ENCODE assay signal across 8 mouse cellular contexts in the genomic region with DNA sequence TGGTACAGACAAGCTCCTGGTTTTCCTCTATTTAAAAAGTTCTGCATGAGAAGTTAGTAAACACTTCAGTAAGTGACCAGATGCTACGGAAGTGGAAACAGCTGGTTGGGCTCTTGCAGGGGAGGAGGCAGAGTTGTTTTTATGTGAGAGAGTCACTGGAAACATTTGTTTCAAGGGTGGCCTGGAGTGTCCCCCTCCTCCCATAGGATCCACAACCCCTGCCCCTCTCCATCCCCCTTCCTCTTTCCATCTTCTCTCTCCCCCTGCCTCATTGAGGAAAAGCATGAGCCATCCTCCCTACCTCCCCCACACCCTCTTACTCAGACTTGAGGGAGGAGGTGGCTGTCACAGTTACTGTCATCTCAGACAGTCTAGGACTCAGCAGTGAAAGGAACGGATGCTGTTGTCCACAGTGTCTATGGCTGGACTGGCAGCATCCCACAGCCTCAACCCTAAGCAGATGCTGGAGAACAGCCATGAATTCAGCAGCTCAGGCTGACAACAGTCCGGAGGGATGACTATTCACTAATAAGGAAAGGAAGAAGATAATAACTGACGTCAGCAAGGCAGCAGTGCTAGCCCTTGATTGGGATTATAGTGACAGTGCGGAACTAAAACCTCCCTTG.
DNase-seq lines count a peak whose midpoint lies in the region; ATAC-seq and TF ChIP-seq lines count a peak whose summit lies in the region.

No protein-coding gene starts in this region.

- TF ChIP-seq CTCF in lung, postnatal 0 days (IDR thresholded peaks at IDR 0.05) = no peak
- no peak for TF ChIP-seq CTCF in left cerebral cortex, adult 2 months (IDR thresholded peaks at IDR 0.05)

- peak overlapping the region; percentile 67 for H3K27ac ChIP-seq in intestine, embryonic 15.5 days
- peak overlapping the region; percentile 39 for H3K27ac ChIP-seq in lung, postnatal 0 days (ENCODE audit: low read length)
- no peak overlapping the region for H3K27ac ChIP-seq in left cerebral cortex, adult 2 months

- no peak overlapping the region for H3K4me2 ChIP-seq in intestine, embryonic 15.5 days (replicated peaks)
- no peak overlapping the region for H3K4me2 ChIP-seq in lung, postnatal 0 days (replicated peaks; ENCODE audit: low read depth, low read length)

- intact Hi-C loops in left cerebral cortex, adult 2 months (cut with DNase I) = no loop called here

- H3K9me3 ChIP-seq in intestine, embryonic 15.5 days = no peaks in the 10 kb centered on the region
- H3K9me3 ChIP-seq in lung, postnatal 0 days (ENCODE audit: low read length) = no peaks in the 10 kb centered on the region

- no peaks in the 10 kb centered on the region for H3K27me3 ChIP-seq in intestine, embryonic 15.5 days (replicated peaks)
- no peaks in the 10 kb centered on the region for H3K27me3 ChIP-seq in lung, postnatal 0 days (replicated peaks; ENCODE audit: insufficient read depth, low read length)

- peak; percentile 54 for TF ChIP-seq EP300 in lung, postnatal 0 days (IDR thresholded peaks at IDR 0.05)

- no peaks in the 10 kb centered on the region; the same call in 1 of the 2 replicates for H3K4me1 ChIP-seq in intestine, embryonic 15.5 days (replicated peaks)
- peaks cover 8% of the 10 kb centered on the region; the same call in 1 of the 2 replicates for H3K4me1 ChIP-seq in lung, postnatal 0 days (ENCODE audit: insufficient read depth, low read depth, low read length)

- no peaks in the 10 kb centered on the region for H3K36me3 ChIP-seq in intestine, embryonic 15.5 days
- no peaks in the 10 kb centered on the region for H3K36me3 ChIP-seq in lung, postnatal 0 days (ENCODE audit: insufficient read depth, low read length)

- 31% methylated on average over 5 of the region's 5 CpGs for WGBS in intestine, embryonic 15.5 days
- WGBS in lung, postnatal 0 days = 26% methylated on average over 5 of the region's 5 CpGs

- no peak overlapping the region for H3K4me3 ChIP-seq in intestine, embryonic 15.5 days (replicated peaks)
- H3K4me3 ChIP-seq in lung, postnatal 0 days (ENCODE audit: low read depth, low read length) = no peak overlapping the region
- H3K4me3 ChIP-seq in left cerebral cortex, adult 2 months = no peak overlapping the region

- DNase-seq in ovary, postnatal 10 days (ENCODE audit: low spot score) = peak; percentile 33
- no peak for DNase-seq in ovary, postnatal 36 days (ENCODE audit: low spot score)
- peak; percentile 51 for DNase-seq in forelimb bud, embryonic 11.5 days (ENCODE audit: low read depth, low spot score)
- peak; percentile 83 for DNase-seq in lung, postnatal 0 days (ENCODE audit: low spot score)
- DNase-seq in left cerebral cortex, adult 2 months (ENCODE audit: extremely low spot score in 1 of 2, low spot score in 2 of 2) = no peak
- no peak for DNase-seq in c-Kit-positive CD71-positive TER-119-positive erythroid progenitor cells, embryonic 14.5 days (ENCODE audit: low spot score)
- DNase-seq in adipocyte (ENCODE audit: low spot score) = no peak

- H3K9ac ChIP-seq in intestine, embryonic 15.5 days = no peak overlapping the region
- no peak overlapping the region for H3K9ac ChIP-seq in lung, postnatal 0 days (replicated peaks; ENCODE audit: low read depth)

- ATAC-seq in intestine, embryonic 15.5 days = peak; percentile 91
- ATAC-seq in lung, postnatal 0 days = peak; percentile 92

Comparison
In these comparisons a context has a peak if more than half of its experiments do, and no peak if none do; other contexts are left out.
1. DNase-seq: peak in ovary, postnatal 10 days (single experiment), forelimb bud, embryonic 11.5 days (single experiment) and lung, postnatal 0 days (single experiment); none in ovary, postnatal 36 days (single experiment), left cerebral cortex, adult 2 months (0 of 2), c-Kit-positive CD71-positive TER-119-positive erythroid progenitor cells, embryonic 14.5 days (single experiment) and adipocyte (single experiment).